Mouse (Mus musculus) CH12.LX (cell line): ENCODE results near the gene Pitpnm2. TPM values are rescaled to one million over a fixed set of nuclear protein-coding genes. Genes with fewer than 3 reads are reported as not detected.

ENCODE experiments used
- DNase-seq: peaks from one replicate; pipeline ENCODE4 v3.0.0-alpha.2; 2013; ENCODE audit errors: extremely low read depth
- H3K27ac ChIP-seq: 2 replicates; pipeline ENCODE4 v1.5.1; 2012; ENCODE audit warnings: low read depth, mild to moderate bottlenecking, control low read depth, moderate library complexity; ENCODE audit not compliant: insufficient read depth
- H3K27me3 ChIP-seq: replicated peaks from 2 replicates; pipeline ENCODE3; 2012; ENCODE audit warnings: inconsistent platforms
- H3K36me3 ChIP-seq, 2 experiments: replicated peaks in 1 of 2; 2 replicates each; pipeline versions ENCODE3 to v1.6.1; 2012; ENCODE audit warnings: inconsistent platforms in 1 of 2, low read length in 1 of 2, mild to moderate bottlenecking in 1 of 2, mixed read lengths in 1 of 2, moderate library complexity in 1 of 2; ENCODE audit not compliant: control insufficient read depth in 1 of 2, insufficient read depth in 1 of 2
- H3K4me1 ChIP-seq, 2 experiments: 2 replicates each; pipeline ENCODE4 v1.6.1; 2012; ENCODE audit warnings: inconsistent platforms in 1 of 2, moderate library complexity in 1 of 2; ENCODE audit not compliant: insufficient read depth in 2 of 2, control insufficient read depth in 1 of 2
- H3K4me2 ChIP-seq: 2 replicates; pipeline ENCODE4 v1.6.1; 2012; ENCODE audit warnings: low read depth, mild to moderate bottlenecking, control low read depth; ENCODE audit not compliant: poor library complexity, insufficient read depth, severe bottlenecking
- H3K4me3 ChIP-seq, 3 experiments: fragments of 150-350 bp in 1 of 3; sonication (generic) in 1 of 3; replicated peaks in 1 of 3; 2 replicates each; pipeline versions ENCODE3 to v1.5.1; 2011 to 2012; ENCODE audit warnings: low read depth in 2 of 3, low read length in 2 of 3, mild to moderate bottlenecking in 2 of 3, moderate library complexity in 2 of 3, control low read depth in 1 of 3, improper control_type of control experiment in 1 of 3, inconsistent platforms in 1 of 3, mixed read lengths in 1 of 3; ENCODE audit not compliant: poor library complexity in 1 of 3
- H3K79me2 ChIP-seq: replicated peaks from 2 replicates; pipeline ENCODE4 v1.6.1; 2012; ENCODE audit warnings: mild to moderate bottlenecking, moderate library complexity; ENCODE audit not compliant: control insufficient read depth, poor library complexity, insufficient read depth, severe bottlenecking; ENCODE audit errors: extremely low read depth
- H3K9ac ChIP-seq: 2 replicates; pipeline ENCODE4 v1.6.1; 2012; ENCODE audit warnings: low read depth, mild to moderate bottlenecking, control low read depth, moderate library complexity; ENCODE audit not compliant: insufficient read depth
- H3K9me3 ChIP-seq: replicated peaks from 2 replicates; pipeline ENCODE3; 2012; ENCODE audit warnings: low read length, inconsistent platforms, mixed read lengths
- CHD1 ChIP-seq: IDR thresholded peaks from 2 replicates; pipeline ENCODE4 v1.6.1; 2012; ENCODE audit warnings: low read depth, low read length, improper control_type of control experiment, inconsistent platforms
- ELF1 ChIP-seq: IDR thresholded peaks from 2 replicates; pipeline ENCODE4 v1.6.1; 2014; ENCODE audit warnings: low read depth, mild to moderate bottlenecking, inconsistent platforms, low read length, improper control_type of control experiment
- EP300 ChIP-seq: IDR thresholded peaks from 2 replicates; pipeline ENCODE4 v1.6.1; 2011; ENCODE audit warnings: low read length, improper control_type of control experiment
- ETS1 ChIP-seq: conservative IDR thresholded peaks from 2 replicates; pipeline ENCODE4 v1.6.1; 2012; ENCODE audit warnings: low read depth, mild to moderate bottlenecking, inconsistent platforms, low read length, improper control_type of control experiment, moderate library complexity
- MAFK ChIP-seq: IDR thresholded peaks from 2 replicates; pipeline ENCODE4 v1.6.1; 2011; ENCODE audit warnings: low read length, improper control_type of control experiment; ENCODE audit not compliant: insufficient replicate concordance
- MAX ChIP-seq: IDR thresholded peaks from 2 replicates; pipeline ENCODE4 v1.6.1; 2011; ENCODE audit warnings: low read length, improper control_type of control experiment
- MXI1 ChIP-seq: IDR thresholded peaks from 2 replicates; pipeline ENCODE4 v1.6.1; 2011; ENCODE audit warnings: mild to moderate bottlenecking, low read depth, low read length, improper control_type of control experiment
- PAX5 ChIP-seq: IDR thresholded peaks from 2 replicates; pipeline ENCODE4 v1.6.1; 2012; ENCODE audit warnings: low read length, inconsistent platforms, mixed read lengths
- POLR2A ChIP-seq: IDR thresholded peaks from 2 replicates; pipeline ENCODE4 v1.6.1; 2011; ENCODE audit warnings: low read depth, mild to moderate bottlenecking, improper control_type of control experiment, low read length
- POLR2AphosphoS2 ChIP-seq: IDR thresholded peaks from 2 replicates; pipeline ENCODE4 v1.6.1; 2011; ENCODE audit warnings: low read depth, low read length, improper control_type of control experiment
- RAD21 ChIP-seq: IDR thresholded peaks from 2 replicates; pipeline ENCODE4 v1.6.1; 2011; ENCODE audit warnings: low read depth, mild to moderate bottlenecking, low read length, improper control_type of control experiment, moderate library complexity
- RCOR1 ChIP-seq: conservative IDR thresholded peaks from 2 replicates; pipeline ENCODE4 v1.6.1; 2012; ENCODE audit warnings: low read depth, mild to moderate bottlenecking, inconsistent platforms, low read length, improper control_type of control experiment
- SMC3 ChIP-seq: IDR thresholded peaks from 2 replicates; pipeline ENCODE4 v1.6.1; 2011; ENCODE audit warnings: low read depth, low read length, improper control_type of control experiment
- TCF12 ChIP-seq: IDR thresholded peaks from 2 replicates; pipeline ENCODE4 v1.6.1; 2014; ENCODE audit warnings: low read depth, mild to moderate bottlenecking, inconsistent platforms, low read length, improper control_type of control experiment
- UBTF ChIP-seq: IDR thresholded peaks from 2 replicates; pipeline ENCODE4 v1.6.1; 2012; ENCODE audit warnings: low read depth, mild to moderate bottlenecking, inconsistent platforms, low read length, improper control_type of control experiment, moderate library complexity
- USF2 ChIP-seq: conservative IDR thresholded peaks from 2 replicates; pipeline ENCODE4 v1.6.1; 2011; ENCODE audit warnings: low read depth, low read length, improper control_type of control experiment
- ZC3H11A ChIP-seq: IDR thresholded peaks from 2 replicates; pipeline ENCODE4 v1.6.1; 2012; ENCODE audit warnings: low read depth, mild to moderate bottlenecking, inconsistent platforms, low read length, improper control_type of control experiment
- ZMIZ1 ChIP-seq: IDR thresholded peaks from 2 replicates; pipeline ENCODE4 v1.6.1; 2012; ENCODE audit warnings: low read depth, mild to moderate bottlenecking, inconsistent platforms, low read length, improper control_type of control experiment
- dilution Hi-C: fragments of 300-500 bp; cut with MboI; formaldehyde crosslinking; loops from 2 replicates; pipeline ENCODE4 v1.14.3; 2020; ENCODE audit warnings: low sequenced_read_pairs; ENCODE audit not compliant: extremely low pct_unique_long_range_greater_than_20kb, extremely low pct_ligation_motif_present
- in situ Hi-C: fragments of 300-500 bp; cut with MboI; formaldehyde crosslinking; loops from 3 replicates; pipeline ENCODE4 v1.14.3; 2019; ENCODE audit warnings: low sequenced_read_pairs, low pct_ligation_motif_present, low pct_unique_long_range_greater_than_20kb, mixed read lengths
- polyA plus RNA-seq: library from polyadenylated mRNA; unstranded; fragments of >175 nt; gene quantifications from 2 replicates; pipeline ENCODE4 v1.2.1, GENCODE M21; 2012; ENCODE audit warnings: low read depth; ENCODE audit not compliant: insufficient read length
- total RNA-seq, 2 experiments: library from RNA; depleted of rRNA; stranded (reverse); fragments of 300-350 nt in 1 of 2; fragments of >200 nt in 1 of 2; gene quantifications; 2 replicates each; pipeline ENCODE4 v1.2.3; 2012 to 2014

The Pitpnm2 gene
- total and polyA plus RNA-seq, 3 experiments = 1.0 to 11.9 (median 5.3) TPM

DNA sequence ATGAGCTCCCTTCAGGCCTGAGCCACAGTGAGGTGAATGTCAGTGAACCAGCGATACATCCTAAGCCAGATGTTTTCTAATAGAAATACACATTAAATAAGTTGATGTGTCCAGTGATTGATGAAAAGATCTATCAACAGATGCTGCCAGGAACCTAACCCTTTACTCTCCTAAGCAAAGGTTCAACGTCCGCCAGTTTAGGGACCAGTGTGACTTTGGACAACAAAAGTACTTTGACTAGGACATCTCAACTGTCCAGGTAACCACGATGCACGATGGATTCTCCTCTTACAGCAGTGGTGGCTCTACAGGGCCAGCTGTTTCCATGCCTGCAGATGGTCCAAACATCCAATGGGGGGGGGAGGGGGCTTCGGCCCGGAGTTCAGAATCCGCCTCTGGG is 5.1 kb downstream of the Pitpnm2 start:
- Histone ChIP-seq H3K36me3 (peaks cover 2 to 49% of the 10 kb centered on the region in 2 experiments), H3K79me2 (no peaks in the 10 kb centered on the region), H3K4me2 (no peak overlapping the region), H3K4me1 (peaks cover 7 to 33% of the 10 kb centered on the region in 2 experiments; a peak in 3 of 4 replicates), H3K27ac (no peak overlapping the region), H3K4me3 (no peak overlapping the region), H3K9ac (no peak overlapping the region), H3K9me3 (no peaks in the 10 kb centered on the region), H3K27me3 (no peaks in the 10 kb centered on the region)
- no peak for TF ChIP-seq MXI1
- TF ChIP-seq ELF1 = no peak
- no peak for TF ChIP-seq MAX
- TF ChIP-seq TCF12 = no peak
- TF ChIP-seq ETS1 = no peak
- TF ChIP-seq PAX5 = no peak
- no peak for TF ChIP-seq RAD21
- no peak for TF ChIP-seq EP300
- TF ChIP-seq SMC3 = no peak
- TF ChIP-seq POLR2AphosphoS2 = no peak
- no peak for TF ChIP-seq POLR2A
- no peak for TF ChIP-seq ZMIZ1
- TF ChIP-seq CHD1 = no peak
- no peak for TF ChIP-seq MAFK
- no peak for TF ChIP-seq RCOR1
- TF ChIP-seq UBTF = no peak
- no peak for TF ChIP-seq ZC3H11A
- dilution Hi-C loops (no loop called here), in situ Hi-C loops (no loop called here)
- DNase-seq = no peak

DNA sequence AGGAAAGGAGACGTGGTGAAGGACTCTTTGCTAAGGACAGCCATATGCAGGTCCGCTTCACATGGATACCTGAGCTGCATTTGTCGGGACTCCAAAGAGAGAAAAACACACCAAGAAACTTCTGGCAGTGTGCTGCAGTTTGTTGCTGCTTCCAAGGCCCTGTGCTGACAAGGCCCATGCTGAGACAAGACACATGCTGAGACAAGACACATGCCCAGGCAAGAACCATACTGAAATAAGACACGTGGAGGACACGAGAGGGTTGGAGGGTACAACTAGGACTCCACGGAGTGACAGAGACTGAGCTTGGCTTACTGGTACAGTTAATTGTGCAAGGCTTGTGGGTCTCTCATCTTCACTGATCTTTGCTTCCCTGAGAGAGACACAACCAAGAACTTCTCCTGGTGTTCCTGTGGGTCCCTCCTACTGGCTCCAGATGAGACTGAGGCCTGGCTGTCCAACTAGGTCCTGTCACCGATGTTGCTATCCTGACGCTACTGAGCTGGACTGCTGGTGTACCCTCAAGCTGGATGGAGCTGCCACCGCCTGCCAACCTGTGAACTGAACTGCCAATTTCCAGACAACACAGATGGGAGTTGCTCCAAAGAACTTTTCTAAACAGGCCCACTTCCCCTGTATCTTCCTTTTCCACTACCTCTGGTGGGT is 6.2 kb downstream of the Pitpnm2 start:
- no peaks in the 10 kb centered on the region for H3K79me2 ChIP-seq
- in situ Hi-C loops (no loop called here), dilution Hi-C loops (no loop called here)
- no peaks in the 10 kb centered on the region for H3K9me3 ChIP-seq
- no peak overlapping the region for H3K9ac ChIP-seq
- peaks cover 2 to 53% of the 10 kb centered on the region in 2 experiments for H3K36me3 ChIP-seq
- H3K4me3 ChIP-seq = no peak overlapping the region
- no peak for DNase-seq
- no peaks in the 10 kb centered on the region for H3K27me3 ChIP-seq
- no peak overlapping the region for H3K4me2 ChIP-seq
- peaks cover 7 to 28% of the 10 kb centered on the region in 2 experiments; a peak in 2 of 4 replicates for H3K4me1 ChIP-seq
- no peak for TF ChIP-seq SMC3
- no peak for TF ChIP-seq MAX
- no peak for TF ChIP-seq USF2
- H3K27ac ChIP-seq = no peak overlapping the region
